Mouse (Mus musculus) 3T3-L1 (cell line): ENCODE data around the gene Stx3.

ENCODE experiments used
- DNase-seq: peaks from one replicate; pipeline ENCODE4 v3.0.0-alpha.2; 2015; ENCODE audit warnings: low read depth, low spot score

Gene Stx3

DNA sequence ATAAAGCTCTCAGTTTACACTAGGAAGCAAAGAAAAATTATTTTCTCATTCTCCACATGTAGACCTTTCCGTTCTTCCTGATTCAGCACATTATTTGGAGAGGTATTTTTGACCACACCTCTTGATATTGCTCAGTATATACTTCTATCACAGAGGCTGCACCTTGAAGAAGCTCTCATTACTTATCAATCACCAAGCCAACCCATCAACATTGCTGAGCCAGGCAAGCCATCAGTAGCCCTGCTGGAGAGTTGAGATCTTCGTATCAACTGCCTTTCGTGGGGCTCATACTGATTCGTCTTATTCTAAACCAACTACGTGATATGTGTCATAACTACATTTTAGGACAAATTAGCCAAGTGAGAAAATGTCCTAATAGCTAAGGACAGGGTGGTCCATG is 91.9 kb downstream of the Stx3 start:
- DNase-seq = no peak

DNA sequence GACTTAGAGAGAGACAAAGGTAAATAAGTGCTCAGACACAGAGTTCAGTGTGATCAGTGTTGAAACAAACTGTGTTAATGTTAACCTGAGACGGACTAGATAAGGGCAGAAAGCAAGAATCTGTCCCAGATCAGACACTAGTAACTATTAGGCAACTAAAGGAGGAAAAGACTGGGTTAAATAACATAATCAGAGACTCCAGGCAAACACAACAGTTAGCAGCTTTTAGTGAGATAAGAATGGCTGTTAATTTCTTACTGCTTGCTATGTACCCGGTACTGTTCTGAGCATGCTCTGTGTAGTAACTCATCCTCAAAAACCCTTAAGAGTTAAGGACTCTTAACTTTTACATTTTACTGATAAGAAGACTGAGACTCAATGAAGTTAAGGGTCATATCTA is 93.3 kb downstream of the Stx3 start:
- DNase-seq = no peak
